Mouse (Mus musculus): ENCODE measurements around the gene Dnajc12.

DNA sequence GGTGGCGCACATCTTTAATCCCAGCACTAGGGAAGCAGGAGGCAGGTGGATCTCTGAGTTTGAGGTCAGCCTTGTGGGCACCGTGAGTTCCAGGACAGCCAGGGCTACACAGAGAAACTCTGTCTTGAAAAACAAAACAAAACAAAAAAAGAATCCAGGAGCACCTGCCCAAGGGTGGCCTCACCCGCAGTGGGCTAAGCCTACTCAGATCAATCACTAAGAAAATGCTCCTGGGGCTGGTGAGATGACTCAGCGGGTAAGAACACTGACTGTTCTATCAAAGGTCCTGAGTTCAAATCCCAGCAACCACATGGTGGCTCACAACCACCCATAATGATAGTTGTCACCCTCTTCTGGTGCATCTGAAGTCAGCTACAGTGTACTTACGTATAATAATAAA is 5.9 kb upstream of the Dnajc12 start:
- TF ChIP-seq CTCF (IDR thresholded peaks at IDR 0.05; ENCODE audit: low read depth) (no peak), EP300 (IDR thresholded peaks at IDR 0.05; ENCODE audit: low read depth) (no peak)
